Mouse (Mus musculus): ENCODE measurements around the gene Rab43. TPM values are rescaled to one million over a fixed set of nuclear protein-coding genes. Genes with fewer than 3 reads are reported as not detected.
"Not testable (repeated sequence)": the region's sequence is repeated elsewhere in the genome, so short reads cannot be mapped to it uniquely, and the experiment has no call there.

Rab43 gene
- polyA plus RNA-seq, 1 experiment from 2014 or later = 12.5 TPM

GRCm38 (mm10) chr6:87779174-87780165, 32.5 kb downstream of the Rab43 start:
- ATAC-seq (ENCODE audit: insufficient number of reproducible peaks, low FRiP score, low TSS enrichment, low read depth) = no peak
- H3K4me3 ChIP-seq = no peak overlapping the region
- H3K27me3 ChIP-seq = no peaks in the 10 kb centered on the region
- WGBS = 73% methylated on average over 11 of the region's 11 CpGs
- no peaks in the 10 kb centered on the region for H3K36me3 ChIP-seq
- peaks cover 13% of the 10 kb centered on the region for H3K4me1 ChIP-seq
- H3K9me3 ChIP-seq = no peaks in the 10 kb centered on the region
- 0 out of 2 replicates have a peak overlapping the region, but pooled peaks have one; percentile 11 for H3K27ac ChIP-seq
- no peak overlapping the region; the same call in 1 of the 2 replicates for H3K9ac ChIP-seq
- H3K4me2 ChIP-seq = no peak overlapping the region

GRCm38 (mm10) chr6:87778294-87779173, 33.4 kb downstream of the Rab43 start:
- no peak for ATAC-seq (ENCODE audit: insufficient number of reproducible peaks, low FRiP score, low TSS enrichment, low read depth)
- H3K36me3 ChIP-seq = no peaks in the 10 kb centered on the region
- H3K9me3 ChIP-seq = no peaks in the 10 kb centered on the region
- no peak overlapping the region; the same call in 1 of the 2 replicates for H3K9ac ChIP-seq
- WGBS = 69% methylated on average over 11 of the region's 11 CpGs
- H3K27me3 ChIP-seq = no peaks in the 10 kb centered on the region
- no peak overlapping the region for H3K4me3 ChIP-seq
- H3K4me2 ChIP-seq = no peak overlapping the region
- H3K27ac ChIP-seq = 0 out of 2 replicates have a peak overlapping the region, but pooled peaks have one; percentile 11
- peaks cover 13% of the 10 kb centered on the region for H3K4me1 ChIP-seq

GRCm38 (mm10) chr6:87777842-87778241, 34.1 kb downstream of the Rab43 start, which contains the start of gene Gp9:
TSS of gene Gp9 (plus strand) at chr6:87778072.
- peaks cover 13% of the 10 kb centered on the region for H3K4me1 ChIP-seq
- H3K36me3 ChIP-seq = no peaks in the 10 kb centered on the region
- WGBS = 61% methylated on average over 2 of the region's 2 CpGs
- no peak within 1 kb of the TSS for H3K4me2 ChIP-seq
- H3K9ac ChIP-seq = no peak within 1 kb of the TSS; the same call in 1 of the 2 replicates
- no peaks in the 10 kb centered on the region for H3K9me3 ChIP-seq
- no peak for ATAC-seq (ENCODE audit: insufficient number of reproducible peaks, low FRiP score, low TSS enrichment, low read depth)
- H3K27ac ChIP-seq = 0 out of 2 replicates have a peak within 1 kb of the TSS, but pooled peaks have one; percentile 11
- no peaks in the 10 kb centered on the region for H3K27me3 ChIP-seq
- no peak within 1 kb of the TSS for H3K4me3 ChIP-seq

- H3K4me3 ChIP-seq = no peak overlapping the region
- H3K4me2 ChIP-seq = no peak overlapping the region
- ATAC-seq (ENCODE audit: insufficient number of reproducible peaks, low FRiP score, low TSS enrichment, low read depth) = no peak
- H3K4me1 ChIP-seq = peaks cover 13% of the 10 kb centered on the region
- no peaks in the 10 kb centered on the region for H3K27me3 ChIP-seq
- H3K27ac ChIP-seq = no peak overlapping the region
- H3K9ac ChIP-seq = no peak overlapping the region
- no peaks in the 10 kb centered on the region for H3K9me3 ChIP-seq
- 82% methylated on average over 1 of the region's 1 CpGs for WGBS
- H3K36me3 ChIP-seq = no peaks in the 10 kb centered on the region
Observed at GRCm38 (mm10) chr6:87776663-87777062, 35.3 kb downstream of the Rab43 start.

- H3K27me3 ChIP-seq = no peaks in the 10 kb centered on the region
- no peak for ATAC-seq (ENCODE audit: insufficient number of reproducible peaks, low FRiP score, low TSS enrichment, low read depth)
- H3K9ac ChIP-seq = no peak overlapping the region
Observed at GRCm38 (mm10) chr6:87775588-87776245, 36.2 kb downstream of the Rab43 start.

GRCm38 (mm10) chr6:87774909-87775308, 37.1 kb downstream of the Rab43 start:
- Histone ChIP-seq H3K9ac (no peak overlapping the region), H3K4me1 (peaks cover 13% of the 10 kb centered on the region), H3K9me3 (no peaks in the 10 kb centered on the region), H3K36me3 (no peaks in the 10 kb centered on the region), H3K4me3 (no peak overlapping the region), H3K4me2 (no peak overlapping the region), H3K27me3 (no peaks in the 10 kb centered on the region), H3K27ac (no peak overlapping the region)
- 75% methylated on average over 9 of the region's 9 CpGs for WGBS
- ATAC-seq (ENCODE audit: insufficient number of reproducible peaks, low FRiP score, low TSS enrichment, low read depth) = no peak

More at GRCm38 (mm10) chr6:87775588-87776245, 36.2 kb downstream of the Rab43 start:
- no peak overlapping the region for H3K4me3 ChIP-seq
- H3K27ac ChIP-seq = no peak overlapping the region
- peaks cover 13% of the 10 kb centered on the region for H3K4me1 ChIP-seq
- 63% methylated on average over 3 of the region's 3 CpGs for WGBS
- no peaks in the 10 kb centered on the region for H3K36me3 ChIP-seq
- no peak overlapping the region for H3K4me2 ChIP-seq
- no peaks in the 10 kb centered on the region for H3K9me3 ChIP-seq

GRCm38 (mm10) chr6:87774466-87774865, 37.5 kb downstream of the Rab43 start:
- H3K36me3 ChIP-seq = no peaks in the 10 kb centered on the region
- WGBS = 19% methylated on average over 1 of the region's 1 CpGs
- H3K4me3 ChIP-seq = no peak overlapping the region
- ATAC-seq (ENCODE audit: insufficient number of reproducible peaks, low FRiP score, low TSS enrichment, low read depth) = no peak
- H3K4me1 ChIP-seq = peaks cover 13% of the 10 kb centered on the region
- H3K4me2 ChIP-seq = no peak overlapping the region
- no peak overlapping the region for H3K27ac ChIP-seq
- no peaks in the 10 kb centered on the region for H3K27me3 ChIP-seq
- no peak overlapping the region for H3K9ac ChIP-seq
- H3K9me3 ChIP-seq = no peaks in the 10 kb centered on the region

- Histone ChIP-seq H3K4me2 (no peak overlapping the region), H3K36me3 (no peaks in the 10 kb centered on the region), H3K27ac (no peak overlapping the region), H3K9me3 (no peaks in the 10 kb centered on the region), H3K27me3 (no peaks in the 10 kb centered on the region), H3K9ac (no peak overlapping the region), H3K4me1 (no peaks in the 10 kb centered on the region), H3K4me3 (no peak overlapping the region)
- 47% methylated on average over 8 of the region's 8 CpGs for WGBS
- no peak for ATAC-seq (ENCODE audit: insufficient number of reproducible peaks, low FRiP score, low TSS enrichment, low read depth)
Observed at GRCm38 (mm10) chr6:87770626-87771025, 41.3 kb downstream of the Rab43 start.

- H3K27me3 ChIP-seq; H3K36me3 ChIP-seq; H3K9ac ChIP-seq; H3K4me2 ChIP-seq; H3K9me3 ChIP-seq; H3K27ac ChIP-seq; ATAC-seq (ENCODE audit: insufficient number of reproducible peaks, low FRiP score, low TSS enrichment, low read depth); H3K4me1 ChIP-seq; H3K4me3 ChIP-seq: not testable (repeated sequence)
- 88% methylated on average over 2 of the region's 2 CpGs for WGBS
Observed at GRCm38 (mm10) chr6:87764296-87764695, 47.7 kb downstream of the Rab43 start.

GRCm38 (mm10) chr6:87763376-87764280, 48.3 kb downstream of the Rab43 start:
- Histone ChIP-seq H3K36me3 (no peaks in the 10 kb centered on the region), H3K27ac (no peak overlapping the region), H3K27me3 (no peaks in the 10 kb centered on the region), H3K4me3 (no peak overlapping the region), H3K4me1 (no peaks in the 10 kb centered on the region), H3K4me2 (no peak overlapping the region), H3K9ac (no peak overlapping the region), H3K9me3 (no peaks in the 10 kb centered on the region)
- 72% methylated on average over 4 of the region's 4 CpGs for WGBS
- ATAC-seq (ENCODE audit: insufficient number of reproducible peaks, low FRiP score, low TSS enrichment, low read depth) = no peak

All from limb, embryonic 15.5 days (tissue).